Mouse (Mus musculus) heart, embryonic 14.5 days (tissue): ENCODE measurements around the gene Fancd2. TPM values are rescaled to one million over a fixed set of nuclear protein-coding genes. Genes with fewer than 3 reads are reported as not detected.

Experiments
- ATAC-seq: fragments of 200-750 bp; cut with Nextera tagmentation; 2 replicates; pipeline ENCODE4 v1.8.0; 2017; ENCODE audit warnings: low read depth, moderate TSS enrichment; ENCODE audit not compliant: insufficient number of reproducible peaks, insufficient read depth, low FRiP score
- H3K27ac ChIP-seq, 2 experiments: fragments of 200-500 bp in 1 of 2; fragments of 300-500 bp in 1 of 2; sonication (generic) in 1 of 2; replicated peaks in 1 of 2; 2 replicates each; pipeline ENCODE4 v1.5.1; 2012 to 2014; ENCODE audit warnings: low read depth in 2 of 2, low read length in 2 of 2, control low read depth in 1 of 2, mild to moderate bottlenecking in 1 of 2, mixed read lengths in 1 of 2; ENCODE audit not compliant: control insufficient read depth in 1 of 2, insufficient read depth in 1 of 2
- H3K27me3 ChIP-seq: fragments of 300-500 bp; sonication (generic); 2 replicates; pipeline ENCODE4 v1.6.1; 2014; ENCODE audit warnings: mild to moderate bottlenecking, low read length, control low read depth; ENCODE audit not compliant: control insufficient read depth, insufficient read depth
- H3K36me3 ChIP-seq: fragments of 300-500 bp; sonication (generic); 2 replicates; pipeline ENCODE4 v1.6.1; 2014; ENCODE audit warnings: mild to moderate bottlenecking, control low read depth, low read length, mixed read lengths; ENCODE audit not compliant: control insufficient read depth, insufficient read depth
- H3K4me1 ChIP-seq, 2 experiments: fragments of 200-500 bp in 1 of 2; fragments of 300-500 bp in 1 of 2; sonication (generic) in 1 of 2; 2 replicates each; pipeline ENCODE4 v1.6.1; 2012 to 2014; ENCODE audit warnings: low read length in 2 of 2, control low read depth in 1 of 2, mixed read lengths in 1 of 2; ENCODE audit not compliant: control insufficient read depth in 2 of 2, insufficient read depth in 2 of 2
- H3K4me2 ChIP-seq: fragments of 300-500 bp; sonication (generic); 2 replicates; pipeline ENCODE4 v1.6.1; 2014; ENCODE audit warnings: mild to moderate bottlenecking, low read length
- H3K4me3 ChIP-seq, 2 experiments: fragments of 200-500 bp in 1 of 2; fragments of 300-500 bp in 1 of 2; sonication (generic) in 1 of 2; 2 replicates each; pipeline ENCODE4 v1.5.1; 2012 to 2014; ENCODE audit warnings: low read length in 2 of 2, mild to moderate bottlenecking in 2 of 2, control low read depth in 1 of 2, low read depth in 1 of 2, moderate library complexity in 1 of 2; ENCODE audit not compliant: control insufficient read depth in 1 of 2, insufficient read depth in 1 of 2
- H3K9ac ChIP-seq: fragments of 300-500 bp; sonication (generic); 2 replicates; pipeline ENCODE4 v1.6.1; 2014; ENCODE audit warnings: mild to moderate bottlenecking, low read length
- H3K9me3 ChIP-seq: fragments of 300-500 bp; sonication (generic); 2 replicates; pipeline ENCODE4 v1.6.1; 2016; ENCODE audit warnings: low read length, control low read depth; ENCODE audit not compliant: control insufficient read depth
- WGBS: fragments of 180-500 bp; shearing (Covaris S2); extraction: QIAGEN DNeasy Blood & Tissue Kit; methylation state at CpG from one replicate; pipeline ENCODE4 v1.1.7; 2014; 5-methylcytosine and 5-hydroxymethylcytosine counted together
- microRNA-seq: library from miRNA; unstranded; fragments of <30 nt; microRNA quantifications from one replicate; pipeline ENCODE4, GENCODE M21; 2016
- polyA plus RNA-seq: library from polyadenylated mRNA; unstranded; fragments of >200 nt; fragmentation: Nextera tagmentation; extraction: Ambion mirVana; gene quantifications from 2 replicates; pipeline ENCODE4 v1.2.1, GENCODE M21; 2014

Fancd2 gene
- polyA plus RNA-seq, 1 experiment from 2014 or later, result 10.6 TPM

GRCm38 (mm10) chr6:113644808-113645207 is 113.3 kb downstream of the Fancd2 start:
- Histone ChIP-seq H3K9ac (no peak overlapping the region), H3K27me3 (no peaks in the 10 kb centered on the region), H3K4me1 (peaks cover 2 to 3% of the 10 kb centered on the region in 2 experiments; a peak in 2 of 4 replicates), H3K4me2 (no peak overlapping the region), H3K4me3 (no peak overlapping the region), H3K9me3 (no peaks in the 10 kb centered on the region), H3K27ac (peak overlapping the region; percentile 69 to 72), H3K36me3 (no peaks in the 10 kb centered on the region)
- peak; percentile 41 for ATAC-seq
- WGBS, result 63% methylated on average over 8 of the region's 8 CpGs

Small RNA genes within 50 kb of the gene (microRNA-seq; reads per million reads assigned to microRNA genes)
- not detected for gene Gm23365

Other genes with a start within 250 kb of the Fancd2 start
- 0.07 TPM in 1 of 2 replicates, not detected in the other for gene Cpne9, start 249.4 kb upstream of the Fancd2 start, polyA plus RNA-seq
- gene Brpf1, start 224.5 kb upstream of the Fancd2 start, polyA plus RNA-seq, result 11.7 and 11.8 TPM in 2 replicates
- 10.1 and 10.3 TPM in 2 replicates for gene Ogg1, start 204.7 kb upstream of the Fancd2 start, polyA plus RNA-seq
- gene Camk1, start 187.7 kb upstream of the Fancd2 start, polyA plus RNA-seq, result 131 and 134 TPM in 2 replicates
- gene Tada3, start 153.8 kb upstream of the Fancd2 start, polyA plus RNA-seq, result 38.6 and 42.2 TPM in 2 replicates
- 145 and 155 TPM in 2 replicates for gene Arpc4, start 153.6 kb upstream of the Fancd2 start, polyA plus RNA-seq
- 1.0 and 1.4 TPM in 2 replicates for gene Ttll3, start 142.4 kb upstream of the Fancd2 start, polyA plus RNA-seq
- gene Rpusd3, start 112.3 kb upstream of the Fancd2 start, polyA plus RNA-seq, result 11.1 and 12.8 TPM in 2 replicates
- not detected in 2 replicates for gene Cidec, start 95.9 kb upstream of the Fancd2 start, polyA plus RNA-seq
- gene Jagn1, start 89.1 kb upstream of the Fancd2 start, polyA plus RNA-seq, result 54.2 and 57.5 TPM in 2 replicates
- 0.99 and 1.4 TPM in 2 replicates for gene Il17re, start 73.2 kb upstream of the Fancd2 start, polyA plus RNA-seq
- gene Il17rc, start 60.3 kb upstream of the Fancd2 start, polyA plus RNA-seq, result 5.6 and 9.5 TPM in 2 replicates
- gene Creld1, start 48.4 kb upstream of the Fancd2 start, polyA plus RNA-seq, result 30.7 and 32.6 TPM in 2 replicates
- 0.13 and 0.27 TPM in 2 replicates for gene Prrt3, start 29.8 kb upstream of the Fancd2 start, polyA plus RNA-seq
- 84.6 and 89.2 TPM in 2 replicates for gene Emc3, start within 50 bp of the Fancd2 start, polyA plus RNA-seq
- gene Fancd2os, start 69.0 kb downstream of the Fancd2 start, polyA plus RNA-seq, result 0.31 TPM in 1 of 2 replicates, not detected in the other
- 184 and 197 TPM in 2 replicates for gene Brk1, start 73.1 kb downstream of the Fancd2 start, polyA plus RNA-seq
- 34.5 and 36.6 TPM in 2 replicates for gene Vhl, start 92.3 kb downstream of the Fancd2 start, polyA plus RNA-seq
- gene Irak2, start 106.8 kb downstream of the Fancd2 start, polyA plus RNA-seq, result 3.9 and 4.7 TPM in 2 replicates
- gene Tatdn2, start 165.4 kb downstream of the Fancd2 start, polyA plus RNA-seq, result 0.93 and 1.1 TPM in 2 replicates
- gene Ghrl, start 188.2 kb downstream of the Fancd2 start, polyA plus RNA-seq, result 0.23 TPM in 1 of 2 replicates, not detected in the other
- gene Sec13, start 209.1 kb downstream of the Fancd2 start, polyA plus RNA-seq, result 186 and 211 TPM in 2 replicates